Mouse (Mus musculus) lung, postnatal 14 days (tissue): Measurements from ENCODE around the gene Tmem164.

Experiments used
- DNase-seq: peaks from one replicate; pipeline ENCODE4 v3.0.0; 2021

Tmem164 gene

GRCm38 (mm10) chrX:142832221-142832620 is 151.0 kb downstream of the Tmem164 start:
- DNase-seq: no peak

GRCm38 (mm10) chrX:142833164-142833796 is 152.1 kb downstream of the Tmem164 start:
- DNase-seq: no peak

GRCm38 (mm10) chrX:142834807-142835206 is 153.6 kb downstream of the Tmem164 start:
- no peak for DNase-seq

- DNase-seq: no peak
Measured at GRCm38 (mm10) chrX:142836399-142836798, 155.2 kb downstream of the Tmem164 start.

- DNase-seq: no peak
Measured at GRCm38 (mm10) chrX:142837316-142837715, 156.1 kb downstream of the Tmem164 start.

- no peak for DNase-seq
Measured at GRCm38 (mm10) chrX:142838841-142839240, 157.6 kb downstream of the Tmem164 start.

- DNase-seq: no peak
Measured at GRCm38 (mm10) chrX:142839411-142839810, 158.2 kb downstream of the Tmem164 start.

- no peak for DNase-seq
Measured at GRCm38 (mm10) chrX:142841916-142842315, 160.7 kb downstream of the Tmem164 start.

GRCm38 (mm10) chrX:142846266-142846665 is 165.1 kb downstream of the Tmem164 start:
- DNase-seq: no peak

- no peak for DNase-seq
Measured at GRCm38 (mm10) chrX:142848032-142848431, 166.8 kb downstream of the Tmem164 start.

GRCm38 (mm10) chrX:142869844-142870243 is 188.6 kb downstream of the Tmem164 start:
- no peak for DNase-seq

- DNase-seq: no peak
Measured at GRCm38 (mm10) chrX:142882255-142882654, 201.0 kb downstream of the Tmem164 start.

GRCm38 (mm10) chrX:142883593-142883992 is 202.4 kb downstream of the Tmem164 start:
- DNase-seq: no peak

- no peak for DNase-seq
Measured at GRCm38 (mm10) chrX:142885962-142886361, 204.8 kb downstream of the Tmem164 start.
